Mouse (Mus musculus): Measurements from ENCODE around the gene Scube1. TPM values are rescaled to one million over a fixed set of nuclear protein-coding genes. Genes with fewer than 3 reads are reported as not detected.

The Scube1 gene
- polyA plus RNA-seq, 1 experiment from 2014 or later = 1.6 TPM

DNA sequence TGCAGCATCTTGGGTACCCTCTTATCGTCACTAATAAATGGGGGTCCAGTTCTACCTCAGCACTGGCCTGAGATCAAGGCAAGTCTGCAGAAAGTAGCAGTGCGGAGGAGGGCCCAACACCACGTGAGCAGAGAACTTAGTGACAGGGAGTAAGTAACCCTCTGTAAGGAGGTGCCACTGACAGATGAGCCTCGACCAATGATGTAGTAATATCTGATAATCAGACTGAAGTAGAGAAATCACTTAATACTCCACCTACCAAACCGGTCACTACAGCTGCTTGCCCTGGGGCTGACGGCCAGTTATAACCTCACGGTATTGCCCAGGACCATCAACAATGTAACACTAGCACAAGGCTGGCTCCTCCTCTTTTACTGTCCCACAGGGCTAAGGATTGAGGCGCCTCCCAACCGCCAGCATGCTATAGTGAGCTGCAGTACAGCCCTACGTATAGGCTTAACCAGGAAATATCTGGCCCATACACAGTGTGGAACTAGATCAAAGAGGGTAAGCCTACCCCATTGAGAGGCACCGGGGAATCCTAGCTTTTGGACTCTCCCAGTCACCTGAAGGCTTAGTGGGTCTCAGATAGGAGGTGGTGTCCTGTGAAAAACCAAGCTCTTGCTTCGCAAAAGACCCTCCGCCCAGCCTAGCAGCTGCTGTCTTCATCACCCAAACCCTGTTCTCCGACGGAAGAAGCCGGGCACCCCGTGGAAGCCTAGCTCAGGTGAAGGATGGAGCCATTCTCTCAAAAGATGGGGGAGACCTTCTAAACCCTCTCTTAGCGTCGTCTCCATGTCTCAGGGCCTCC, 130.9 kb downstream of the Scube1 start:
- H3K27ac ChIP-seq (ENCODE audit: low read length) = no peak overlapping the region
- peak; percentile 16; the same call in 1 of the 2 replicates for ATAC-seq
- peak overlapping the region; percentile 58 for H3K4me3 ChIP-seq (ENCODE audit: low read depth, low read length)
- peaks cover 11% of the 10 kb centered on the region; the same call in 1 of the 2 replicates for H3K4me1 ChIP-seq (ENCODE audit: insufficient read depth, low read depth, low read length)
- H3K9me3 ChIP-seq (ENCODE audit: low read length) = no peaks in the 10 kb centered on the region
- H3K4me2 ChIP-seq (replicated peaks; ENCODE audit: low read depth, low read length) = peak overlapping the region; percentile 82
- peak overlapping the region; percentile 55; the same call in 1 of the 2 replicates for H3K9ac ChIP-seq (replicated peaks; ENCODE audit: low read depth)
- H3K27me3 ChIP-seq (replicated peaks; ENCODE audit: insufficient read depth, low read length) = no peaks in the 10 kb centered on the region
- WGBS = 11% methylated on average over 19 of the region's 19 CpGs
- no peaks in the 10 kb centered on the region for H3K36me3 ChIP-seq (ENCODE audit: insufficient read depth, low read length)
- DNase-seq (ENCODE audit: low spot score) = peak; percentile 28
- TF ChIP-seq CTCF (IDR thresholded peaks at IDR 0.05) (no peak), EP300 (IDR thresholded peaks at IDR 0.05) (no peak)

GRCm38 (mm10) chr15:83593189-83593585, 131.6 kb downstream of the Scube1 start:
- Histone ChIP-seq H3K9me3 (ENCODE audit: low read length) (no peaks in the 10 kb centered on the region), H3K4me3 (ENCODE audit: low read depth, low read length) (no peak overlapping the region), H3K27ac (ENCODE audit: low read length) (peak overlapping the region; percentile 40; the same call in 1 of the 2 replicates), H3K4me2 (replicated peaks; ENCODE audit: low read depth, low read length) (no peak overlapping the region), H3K9ac (replicated peaks; ENCODE audit: low read depth) (no peak overlapping the region), H3K4me1 (ENCODE audit: insufficient read depth, low read depth, low read length) (peaks cover 11% of the 10 kb centered on the region; the same call in 1 of the 2 replicates), H3K27me3 (replicated peaks; ENCODE audit: insufficient read depth, low read length) (no peaks in the 10 kb centered on the region), H3K36me3 (ENCODE audit: insufficient read depth, low read length) (no peaks in the 10 kb centered on the region)
- DNase-seq (ENCODE audit: low spot score) = peak; percentile 22
- no peak for ATAC-seq
- TF ChIP-seq CTCF (IDR thresholded peaks at IDR 0.05) = no peak
- TF ChIP-seq EP300 (IDR thresholded peaks at IDR 0.05) = no peak

DNA sequence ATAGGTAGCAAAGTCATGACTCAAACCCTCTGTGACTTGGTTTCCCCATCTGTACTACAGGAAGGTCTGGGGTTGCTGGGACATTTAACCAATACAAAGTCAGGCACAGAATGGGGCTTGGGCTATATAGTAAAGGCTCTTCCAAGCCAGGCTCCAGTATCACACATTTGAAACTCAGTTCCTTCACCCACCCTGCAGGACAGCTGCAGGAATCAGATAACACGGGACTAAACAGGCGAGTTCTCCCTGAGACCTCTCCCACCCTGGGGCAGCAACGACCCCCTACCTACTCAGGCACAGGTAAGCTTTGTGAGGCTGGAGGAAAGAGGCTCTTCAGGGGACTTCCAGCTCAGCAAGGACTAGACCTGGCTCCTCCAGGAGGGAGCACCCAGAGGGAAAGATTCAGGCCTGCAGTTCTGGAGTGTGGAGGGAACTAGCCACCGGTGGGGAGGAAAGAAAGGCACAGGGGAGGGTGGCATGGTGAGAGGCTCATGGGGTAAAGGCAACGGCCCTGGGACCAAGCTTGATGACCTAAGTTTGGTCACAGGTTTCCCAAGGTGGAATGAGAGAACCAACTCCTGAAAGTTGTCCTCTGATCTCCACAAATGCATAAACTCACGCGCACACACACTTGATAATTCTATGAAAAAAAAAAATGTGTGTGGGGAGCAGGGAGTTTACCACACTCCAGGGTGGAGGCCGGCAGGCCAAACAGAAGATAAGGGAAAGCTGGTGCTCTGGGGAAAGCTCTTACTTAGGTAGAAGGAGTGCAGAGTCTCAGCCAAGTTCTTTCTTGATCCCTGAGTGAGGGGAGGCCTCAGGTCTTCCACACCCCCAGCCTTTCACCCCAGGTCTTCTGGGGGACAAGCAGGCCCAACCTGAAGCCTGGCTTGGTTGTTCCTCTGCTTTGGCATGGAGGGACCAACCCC, 132.3 kb downstream of the Scube1 start:
- H3K4me2 ChIP-seq (replicated peaks; ENCODE audit: low read depth, low read length) = no peak overlapping the region
- peak; percentile 23 for DNase-seq (ENCODE audit: low spot score)
- H3K4me1 ChIP-seq (ENCODE audit: insufficient read depth, low read depth, low read length) = peaks cover 11% of the 10 kb centered on the region; the same call in 1 of the 2 replicates
- H3K9ac ChIP-seq (replicated peaks; ENCODE audit: low read depth) = no peak overlapping the region
- no peak overlapping the region for H3K4me3 ChIP-seq (ENCODE audit: low read depth, low read length)
- H3K36me3 ChIP-seq (ENCODE audit: insufficient read depth, low read length) = no peaks in the 10 kb centered on the region
- no peaks in the 10 kb centered on the region for H3K9me3 ChIP-seq (ENCODE audit: low read length)
- H3K27me3 ChIP-seq (replicated peaks; ENCODE audit: insufficient read depth, low read length) = no peaks in the 10 kb centered on the region
- TF ChIP-seq EP300 (IDR thresholded peaks at IDR 0.05) = no peak
- no peak for TF ChIP-seq CTCF (IDR thresholded peaks at IDR 0.05)
- ATAC-seq = no peak
- WGBS = 53% methylated on average over 8 of the region's 8 CpGs
- peak overlapping the region; percentile 40; the same call in 1 of the 2 replicates for H3K27ac ChIP-seq (ENCODE audit: low read length)

GRCm38 (mm10) chr15:83591758-83592157, 133.1 kb downstream of the Scube1 start:
- no peak for DNase-seq (ENCODE audit: low spot score)
- H3K4me2 ChIP-seq (replicated peaks; ENCODE audit: low read depth, low read length) = no peak overlapping the region
- H3K4me3 ChIP-seq (ENCODE audit: low read depth, low read length) = no peak overlapping the region
- no peak overlapping the region for H3K27ac ChIP-seq (ENCODE audit: low read length)
- no peaks in the 10 kb centered on the region for H3K27me3 ChIP-seq (replicated peaks; ENCODE audit: insufficient read depth, low read length)
- H3K9me3 ChIP-seq (ENCODE audit: low read length) = no peaks in the 10 kb centered on the region
- peaks cover 11% of the 10 kb centered on the region; the same call in 1 of the 2 replicates for H3K4me1 ChIP-seq (ENCODE audit: insufficient read depth, low read depth, low read length)
- peaks cover 1% of the 10 kb centered on the region; the same call in 1 of the 2 replicates for H3K36me3 ChIP-seq (ENCODE audit: insufficient read depth, low read length)
- no peak overlapping the region for H3K9ac ChIP-seq (replicated peaks; ENCODE audit: low read depth)
- TF ChIP-seq EP300 (IDR thresholded peaks at IDR 0.05) = no peak
- no peak for TF ChIP-seq CTCF (IDR thresholded peaks at IDR 0.05)
- ATAC-seq = no peak
- 89% methylated on average over 6 of the region's 6 CpGs for WGBS

GRCm38 (mm10) chr15:83590841-83591240, 134.0 kb downstream of the Scube1 start:
- Histone ChIP-seq H3K36me3 (ENCODE audit: insufficient read depth, low read length) (peaks cover 10% of the 10 kb centered on the region), H3K4me3 (ENCODE audit: low read depth, low read length) (no peak overlapping the region), H3K4me2 (replicated peaks; ENCODE audit: low read depth, low read length) (no peak overlapping the region), H3K9me3 (ENCODE audit: low read length) (no peaks in the 10 kb centered on the region), H3K27ac (ENCODE audit: low read length) (no peak overlapping the region), H3K4me1 (ENCODE audit: insufficient read depth, low read depth, low read length) (peaks cover 11% of the 10 kb centered on the region; the same call in 1 of the 2 replicates), H3K27me3 (replicated peaks; ENCODE audit: insufficient read depth, low read length) (no peaks in the 10 kb centered on the region), H3K9ac (replicated peaks; ENCODE audit: low read depth) (no peak overlapping the region)
- no peak for DNase-seq (ENCODE audit: low spot score)
- ATAC-seq = no peak
- WGBS = 93% methylated on average over 4 of the region's 4 CpGs
- TF ChIP-seq CTCF (IDR thresholded peaks at IDR 0.05) (no peak), EP300 (IDR thresholded peaks at IDR 0.05) (no peak)

- Histone ChIP-seq H3K4me1 (ENCODE audit: insufficient read depth, low read depth, low read length) (no peaks in the 10 kb centered on the region), H3K27me3 (replicated peaks; ENCODE audit: insufficient read depth, low read length) (no peaks in the 10 kb centered on the region), H3K9ac (replicated peaks; ENCODE audit: low read depth) (no peak overlapping the region), H3K27ac (ENCODE audit: low read length) (no peak overlapping the region), H3K4me2 (replicated peaks; ENCODE audit: low read depth, low read length) (no peak overlapping the region), H3K4me3 (ENCODE audit: low read depth, low read length) (no peak overlapping the region), H3K9me3 (ENCODE audit: low read length) (no peaks in the 10 kb centered on the region), H3K36me3 (ENCODE audit: insufficient read depth, low read length) (peaks cover 22% of the 10 kb centered on the region)
- WGBS = 79% methylated on average over 6 of the region's 6 CpGs
- DNase-seq (ENCODE audit: low spot score) (no peak), ATAC-seq (no peak)
- no peak for TF ChIP-seq EP300 (IDR thresholded peaks at IDR 0.05)
- TF ChIP-seq CTCF (IDR thresholded peaks at IDR 0.05) = no peak
Measured at GRCm38 (mm10) chr15:83584741-83585220, 140.0 kb downstream of the Scube1 start.

Measured in lung, postnatal 0 days (tissue).